Mouse (Mus musculus): Measurements from ENCODE around the gene Mis18a.

DNA sequence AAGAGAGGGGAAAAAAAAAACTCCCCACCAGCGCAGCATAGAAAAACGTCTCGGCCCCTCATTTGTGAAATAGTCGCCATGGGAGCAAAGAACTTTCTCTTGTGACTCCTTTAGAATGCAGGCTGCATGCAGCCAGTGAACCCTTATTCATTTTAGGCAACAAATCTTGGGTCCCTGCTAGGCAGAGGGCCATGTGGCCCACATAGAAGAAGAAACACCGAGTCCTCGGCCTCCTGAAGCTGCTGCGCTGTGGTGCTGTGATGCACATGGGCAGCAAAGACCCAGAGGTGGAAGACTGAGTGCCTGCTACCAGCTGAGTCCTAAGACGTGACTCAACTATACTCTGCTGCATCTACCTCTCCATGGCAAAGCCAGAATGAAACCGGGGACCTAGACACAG, 30.9 kb downstream of the Mis18a start:
- TF ChIP-seq CTCF (IDR thresholded peaks at IDR 0.05; ENCODE audit: extremely low read depth, insufficient read length, insufficient replicate concordance, low read depth, low read length), result no peak
- no peak for TF ChIP-seq POLR2A (IDR thresholded peaks at IDR 0.05; ENCODE audit: low read depth, low read length)

All from small intestine, adult 2 months (tissue).